Mouse (Mus musculus) CH12.LX (cell line): ENCODE data around the gene Cadm1.

Source experiments
- CHD2 ChIP-seq: IDR thresholded peaks from 2 replicates; pipeline ENCODE4 v1.6.1; 2011; ENCODE audit warnings: low read length, improper control_type of control experiment
- CTCF ChIP-seq, 2 experiments: IDR thresholded peaks in 1 of 2; conservative IDR thresholded peaks in 1 of 2; 2 replicates each; pipeline ENCODE4 v1.5.1; 2011 to 2012; ENCODE audit warnings: low read depth in 2 of 2, low read length in 2 of 2, improper control_type of control experiment in 1 of 2, inconsistent platforms in 1 of 2, mild to moderate bottlenecking in 1 of 2, moderate library complexity in 1 of 2
- JUN ChIP-seq: IDR thresholded peaks from 2 replicates; pipeline ENCODE4 v1.6.1; 2011; ENCODE audit warnings: low read depth, mild to moderate bottlenecking, low read length, improper control_type of control experiment, moderate library complexity; ENCODE audit not compliant: insufficient read depth
- MYC ChIP-seq: IDR thresholded peaks from 2 replicates; pipeline ENCODE4 v1.6.1; 2011; ENCODE audit warnings: low read depth, mild to moderate bottlenecking, improper control_type of control experiment, low read length
- NRF1 ChIP-seq: IDR thresholded peaks from 2 replicates; pipeline ENCODE4 v1.6.1; 2014; ENCODE audit warnings: low read depth, mild to moderate bottlenecking, inconsistent platforms, low read length, improper control_type of control experiment, moderate library complexity
- POLR2A ChIP-seq: IDR thresholded peaks from 2 replicates; pipeline ENCODE4 v1.6.1; 2011; ENCODE audit warnings: low read depth, mild to moderate bottlenecking, improper control_type of control experiment, low read length
- POLR2AphosphoS2 ChIP-seq: IDR thresholded peaks from 2 replicates; pipeline ENCODE4 v1.6.1; 2011; ENCODE audit warnings: low read depth, low read length, improper control_type of control experiment
- RAD21 ChIP-seq: IDR thresholded peaks from 2 replicates; pipeline ENCODE4 v1.6.1; 2011; ENCODE audit warnings: low read depth, mild to moderate bottlenecking, low read length, improper control_type of control experiment, moderate library complexity
- TCF12 ChIP-seq: IDR thresholded peaks from 2 replicates; pipeline ENCODE4 v1.6.1; 2014; ENCODE audit warnings: low read depth, mild to moderate bottlenecking, inconsistent platforms, low read length, improper control_type of control experiment
- USF1 ChIP-seq: IDR thresholded peaks from 2 replicates; pipeline ENCODE4 v1.6.1; 2014; ENCODE audit warnings: low read depth, mild to moderate bottlenecking, inconsistent platforms, low read length, improper control_type of control experiment

DNA sequence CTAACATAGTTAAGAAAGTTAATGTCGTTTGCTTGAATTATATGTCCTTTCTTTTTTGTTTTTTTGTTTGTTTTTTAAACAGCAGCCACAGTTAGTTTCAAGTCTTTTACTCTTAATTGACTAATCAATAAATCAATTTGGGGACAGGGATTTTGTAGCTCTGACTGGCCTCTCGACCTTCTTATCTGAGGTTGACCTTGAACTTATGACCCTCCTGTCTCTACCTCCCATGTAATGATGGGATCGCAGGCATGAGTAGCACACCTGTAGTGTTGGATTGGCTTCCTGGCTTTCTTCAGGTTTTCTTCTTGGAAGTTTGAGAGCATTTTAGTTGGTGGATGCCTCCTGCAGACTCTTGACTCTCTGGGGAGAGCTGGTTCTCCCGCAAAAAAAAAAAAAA, 53.3 kb downstream of the Cadm1 start:
- TF ChIP-seq USF1, result no peak
- no peak for TF ChIP-seq POLR2AphosphoS2
- TF ChIP-seq NRF1, result no peak
- no peak for TF ChIP-seq CHD2
- no peak for TF ChIP-seq CTCF (conservative IDR thresholded peaks at IDR 0.05 in 1 of 2, IDR thresholded peaks at IDR 0.05 in 1 of 2; ENCODE audit: low read depth in 2 of 2, low read length in 2 of 2)
- TF ChIP-seq POLR2A, result no peak
- TF ChIP-seq RAD21, result no peak
- TF ChIP-seq JUN, result no peak
- TF ChIP-seq TCF12, result no peak
- TF ChIP-seq MYC, result no peak
